Mouse (Mus musculus): ENCODE results near the gene Nme8. TPM values are rescaled to one million over a fixed set of nuclear protein-coding genes. Genes with fewer than 3 reads are reported as not detected.

Gene Nme8
- total RNA-seq, 1 experiment from 2014 or later, result not detected

DNA sequence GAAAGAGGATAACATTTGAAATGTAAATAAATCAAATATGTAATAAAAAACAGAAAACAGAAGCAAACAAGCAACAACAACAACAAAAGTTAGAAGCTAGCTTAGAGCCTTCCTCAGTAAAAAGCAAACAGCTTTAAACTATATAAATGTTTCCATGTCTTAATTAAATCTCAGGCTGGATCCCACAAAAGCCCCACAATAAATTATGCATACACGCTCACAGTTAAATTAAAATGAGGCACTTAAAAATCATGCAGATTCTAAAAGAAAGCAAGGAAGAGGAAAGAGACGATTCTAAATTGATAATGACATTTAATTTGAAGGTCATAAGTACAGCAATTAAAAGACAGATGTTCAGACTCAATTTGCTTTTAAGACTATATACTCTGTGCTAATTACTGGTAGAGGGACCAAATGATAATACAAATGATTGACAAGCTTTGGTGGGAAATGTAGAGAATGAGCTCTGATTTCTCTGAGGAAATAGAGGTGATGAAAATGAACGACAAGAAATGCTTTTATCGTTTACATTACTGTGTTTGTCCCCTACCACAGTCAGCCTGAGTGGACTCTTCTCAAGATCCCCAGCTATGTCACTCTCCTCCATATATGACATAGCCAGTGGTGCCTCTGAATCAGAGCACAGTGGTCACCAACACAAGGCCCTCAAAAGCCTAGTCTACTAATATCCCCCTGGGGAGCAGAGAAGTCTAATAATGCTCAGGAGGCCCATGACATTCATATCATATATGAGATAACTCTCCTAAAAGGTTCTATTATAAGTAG lies 29.0 kb downstream of the Nme8 start:
- ATAC-seq (replicated peaks in 1 of 2; ENCODE audit: insufficient read depth in 1 of 2, low FRiP score in 2 of 2, low TSS enrichment in 1 of 2, low read depth in 1 of 2, poor library complexity in 2 of 2, severe bottlenecking in 2 of 2), result no peak

DNA sequence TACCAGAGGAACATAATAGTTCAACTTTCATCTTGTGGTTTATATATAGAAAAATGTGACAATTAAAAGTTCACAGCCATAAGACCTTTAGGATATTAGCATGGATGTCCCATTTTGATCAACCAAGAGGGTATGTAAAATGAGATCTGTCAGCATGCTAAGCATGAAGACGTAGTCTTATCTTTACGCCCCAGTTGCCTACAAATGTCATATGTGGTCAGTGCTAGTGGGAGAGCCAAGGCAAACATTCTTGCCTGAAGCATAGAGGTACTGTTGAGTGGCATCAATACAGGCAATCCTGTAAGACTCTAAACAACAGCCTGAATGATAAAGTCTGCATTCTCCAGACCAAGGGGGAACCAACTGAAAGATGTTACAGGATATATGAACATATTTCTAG lies 45.2 kb downstream of the Nme8 start:
- ATAC-seq (replicated peaks in 1 of 2; ENCODE audit: insufficient read depth in 1 of 2, low FRiP score in 2 of 2, low TSS enrichment in 1 of 2, low read depth in 1 of 2, poor library complexity in 2 of 2, severe bottlenecking in 2 of 2), result no peak

DNA sequence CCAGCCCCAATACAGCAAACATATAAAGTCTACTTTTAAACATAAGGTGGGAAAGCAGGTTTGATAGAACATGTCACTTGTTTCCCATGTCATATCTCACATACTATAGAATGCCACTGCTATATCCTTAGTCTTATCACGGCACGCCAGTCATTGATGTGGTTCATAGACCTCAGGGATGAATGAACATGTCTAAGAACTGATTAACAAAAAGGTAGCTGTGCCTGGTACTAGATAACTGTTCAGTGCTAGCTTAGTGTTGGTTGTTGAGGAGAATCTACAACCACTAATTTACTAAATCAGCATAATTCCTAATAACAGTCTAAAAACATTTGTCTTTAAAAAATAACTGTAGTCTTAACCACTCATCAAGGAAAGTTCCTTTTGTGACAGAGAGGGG lies 47.8 kb downstream of the Nme8 start:
- ATAC-seq (replicated peaks in 1 of 2; ENCODE audit: insufficient read depth in 1 of 2, low FRiP score in 2 of 2, low TSS enrichment in 1 of 2, low read depth in 1 of 2, poor library complexity in 2 of 2, severe bottlenecking in 2 of 2), result peak in 1 of 2 experiments; percentile 36; a peak in 1 of 4 replicates

DNA sequence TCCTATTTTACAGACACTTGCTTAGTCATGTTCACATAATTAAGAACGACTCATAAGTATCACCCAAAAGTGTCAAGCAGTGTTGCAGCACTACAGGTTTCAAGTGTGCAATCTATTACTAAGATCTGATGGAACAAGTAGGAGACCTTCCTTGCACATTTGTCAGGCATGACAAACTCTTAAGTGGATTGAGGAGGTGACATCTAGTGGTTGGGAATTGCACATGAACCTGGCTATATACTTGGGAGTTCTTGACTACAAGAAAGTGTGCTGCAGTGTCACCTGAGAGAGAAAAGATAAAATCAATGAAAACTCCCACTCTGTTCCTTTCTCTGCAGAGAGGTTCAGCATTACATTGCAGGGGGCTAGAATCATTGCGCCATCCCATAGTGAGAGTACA lies 53.4 kb downstream of the Nme8 start:
- ATAC-seq (replicated peaks in 1 of 2; ENCODE audit: insufficient read depth in 1 of 2, low FRiP score in 2 of 2, low TSS enrichment in 1 of 2, low read depth in 1 of 2, poor library complexity in 2 of 2, severe bottlenecking in 2 of 2), result no peak

DNA sequence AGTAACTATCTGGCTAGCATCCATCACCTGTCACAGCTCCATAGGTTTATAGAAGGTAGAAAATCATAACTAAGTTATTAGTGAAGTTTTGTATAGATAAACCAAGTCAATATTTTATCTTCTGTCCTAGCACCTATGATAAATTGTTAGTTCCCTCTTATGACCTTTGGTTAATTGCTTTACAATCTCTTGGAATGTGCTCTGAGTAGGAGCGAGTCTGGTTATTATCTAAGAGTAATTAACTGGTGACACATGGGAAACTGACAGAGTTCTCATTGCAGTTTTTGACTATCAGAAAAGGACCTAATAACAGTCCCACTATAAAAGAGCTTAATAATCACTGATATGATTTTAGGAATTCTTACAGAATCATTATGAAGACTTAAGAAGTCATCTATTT lies 54.1 kb downstream of the Nme8 start:
- no peak for ATAC-seq (replicated peaks in 1 of 2; ENCODE audit: insufficient read depth in 1 of 2, low FRiP score in 2 of 2, low TSS enrichment in 1 of 2, low read depth in 1 of 2, poor library complexity in 2 of 2, severe bottlenecking in 2 of 2)

DNA sequence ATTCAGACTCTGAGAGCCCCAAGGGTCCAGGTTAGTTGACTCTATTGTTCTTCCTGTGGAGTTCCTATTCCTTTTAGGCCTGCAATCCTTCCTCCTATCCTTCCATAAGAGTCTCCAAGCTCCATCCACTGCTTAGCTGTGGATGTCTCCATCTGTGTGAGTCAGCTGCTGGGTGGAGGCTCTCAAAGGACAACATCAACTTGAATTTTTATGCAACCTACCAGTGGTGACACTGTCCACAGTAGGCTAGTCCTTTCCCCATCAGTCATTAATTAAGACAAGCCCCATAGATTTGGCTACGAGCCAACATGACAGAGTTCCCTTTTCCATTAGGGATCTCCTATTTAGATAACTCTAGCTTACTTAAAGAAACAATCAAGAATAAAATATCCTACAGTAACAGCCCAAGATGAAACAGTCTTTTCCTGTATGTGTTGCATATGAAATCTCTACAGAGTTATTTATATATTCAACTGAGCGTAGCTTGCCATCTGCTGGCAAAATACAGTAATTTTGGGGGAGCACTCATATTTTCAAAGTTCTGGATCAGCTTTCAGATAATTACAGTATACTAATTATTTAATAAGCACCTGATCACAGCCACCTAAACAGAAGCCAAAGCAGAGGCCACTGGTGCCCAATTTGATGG lies 57.3 kb downstream of the Nme8 start:
- ATAC-seq (replicated peaks in 1 of 2; ENCODE audit: insufficient read depth in 1 of 2, low FRiP score in 2 of 2, low TSS enrichment in 1 of 2, low read depth in 1 of 2, poor library complexity in 2 of 2, severe bottlenecking in 2 of 2), result no peak

DNA sequence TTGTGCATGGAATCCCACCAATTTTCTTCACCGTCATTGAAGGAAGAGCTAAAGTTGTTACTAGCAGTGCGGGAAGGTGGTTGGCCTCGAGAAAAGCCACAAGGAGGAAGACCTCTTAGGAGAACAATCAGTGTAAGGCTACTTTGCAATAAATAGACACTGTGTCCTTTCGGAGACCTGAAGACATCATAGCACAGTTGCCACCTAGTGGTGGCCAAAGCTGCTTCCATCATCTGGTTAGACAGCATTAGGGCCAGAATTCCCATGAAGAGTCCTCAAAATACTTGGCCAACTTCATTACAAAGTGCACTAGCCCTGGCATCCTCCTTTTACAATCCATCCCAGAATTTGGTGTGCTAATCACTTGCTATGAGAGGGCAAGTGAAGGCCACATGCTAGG lies 61.5 kb downstream of the Nme8 start:
- no peak for ATAC-seq (replicated peaks in 1 of 2; ENCODE audit: insufficient read depth in 1 of 2, low FRiP score in 2 of 2, low TSS enrichment in 1 of 2, low read depth in 1 of 2, poor library complexity in 2 of 2, severe bottlenecking in 2 of 2)

DNA sequence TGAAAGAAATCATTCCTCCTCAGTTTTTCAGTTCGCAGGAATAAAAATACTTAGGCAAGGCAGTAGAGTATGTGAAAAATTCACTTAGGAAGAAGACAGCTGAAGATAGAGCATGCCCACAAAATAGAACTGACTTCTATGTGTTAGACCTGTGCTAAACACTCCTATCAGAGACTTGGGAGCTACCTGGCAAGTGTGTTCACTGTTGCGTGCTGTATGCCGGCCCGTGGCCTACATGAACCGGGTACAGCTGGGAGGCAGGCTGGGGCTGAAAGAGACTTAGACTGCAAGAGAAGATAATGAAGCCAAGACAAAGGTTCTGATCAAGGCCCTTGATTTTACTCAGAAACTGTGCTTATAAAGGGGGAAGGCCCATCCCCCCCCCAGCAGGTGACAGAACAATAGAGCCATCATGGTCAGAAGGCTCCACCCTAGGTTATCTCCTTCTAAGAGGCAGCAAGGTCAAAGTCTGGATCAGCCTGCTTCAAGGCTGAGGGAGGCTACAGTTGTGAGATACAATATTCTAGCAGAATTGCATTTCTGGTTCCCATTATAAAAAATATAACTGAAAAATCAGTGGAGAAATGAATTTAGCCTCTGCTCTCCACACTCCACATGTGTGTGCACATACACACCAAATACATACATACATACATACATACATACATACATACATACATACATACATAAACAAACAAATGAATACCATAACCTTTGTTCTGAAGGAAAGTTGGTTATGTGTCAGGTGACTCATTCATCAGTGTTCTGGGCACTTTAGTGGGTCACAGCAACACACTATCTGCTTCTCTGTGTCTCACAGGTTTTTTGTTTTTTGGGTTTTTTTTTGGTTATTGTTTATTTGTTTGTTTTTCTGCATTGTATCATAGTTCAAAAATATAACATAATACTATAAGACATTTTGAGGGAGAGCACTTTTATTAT lies 66.6 kb downstream of the Nme8 start:
- no peak for ATAC-seq (replicated peaks in 1 of 2; ENCODE audit: insufficient read depth in 1 of 2, low FRiP score in 2 of 2, low TSS enrichment in 1 of 2, low read depth in 1 of 2, poor library complexity in 2 of 2, severe bottlenecking in 2 of 2)

DNA sequence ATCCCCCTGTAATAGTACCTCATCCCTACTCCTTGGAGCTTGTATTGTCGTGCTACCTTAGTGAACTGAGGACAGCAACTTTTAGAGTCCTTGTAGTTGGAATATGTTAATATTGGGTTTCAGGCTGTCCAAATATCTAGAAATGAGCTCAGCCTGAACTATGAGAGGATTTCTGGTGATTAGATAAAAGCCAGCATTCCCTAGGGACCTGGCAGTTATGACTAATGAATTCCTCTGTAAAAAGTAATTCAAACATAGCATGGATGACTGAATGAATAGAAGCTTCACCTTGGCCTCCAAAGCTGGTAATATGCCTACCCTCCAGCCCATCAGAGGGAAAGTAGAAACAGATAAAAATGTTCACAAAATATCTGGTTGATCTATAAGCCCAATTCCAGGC lies 71.1 kb downstream of the Nme8 start:
- no peak for ATAC-seq (replicated peaks in 1 of 2; ENCODE audit: insufficient read depth in 1 of 2, low FRiP score in 2 of 2, low TSS enrichment in 1 of 2, low read depth in 1 of 2, poor library complexity in 2 of 2, severe bottlenecking in 2 of 2)

DNA sequence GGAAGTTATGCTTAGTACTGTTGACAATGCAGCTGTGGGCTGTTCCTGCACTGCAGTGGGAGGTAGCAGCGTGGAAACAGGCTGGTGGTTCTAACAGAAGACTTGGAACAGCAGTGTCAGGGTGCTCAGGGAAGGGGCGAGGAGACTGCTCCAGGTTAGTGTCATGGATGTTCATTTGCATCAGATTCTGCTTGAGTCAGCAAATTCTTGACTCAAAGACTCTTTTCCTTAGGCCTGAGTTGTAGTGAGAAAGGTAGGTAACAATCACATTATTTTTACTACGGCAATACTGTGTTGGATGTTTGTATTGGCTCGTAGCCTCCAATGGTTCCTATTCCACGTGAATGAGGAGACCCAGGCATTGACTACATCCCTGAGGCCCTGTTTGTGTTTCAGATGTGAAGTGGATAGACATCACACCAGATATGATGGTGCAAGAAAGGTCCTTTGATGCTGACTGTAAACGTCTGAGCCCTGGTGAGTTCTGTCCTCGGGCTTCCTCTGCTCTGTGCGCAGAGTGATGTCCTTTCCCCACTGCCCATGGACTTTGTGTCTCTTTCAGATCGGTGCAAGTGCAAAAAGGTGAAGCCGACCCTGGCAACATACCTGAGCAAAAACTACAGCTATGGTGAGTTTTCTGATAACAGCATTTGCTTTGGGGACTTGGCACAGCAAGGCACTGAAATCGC lies 72.8 kb downstream of the Nme8 start:
- no peak for ATAC-seq (replicated peaks in 1 of 2; ENCODE audit: insufficient read depth in 1 of 2, low FRiP score in 2 of 2, low TSS enrichment in 1 of 2, low read depth in 1 of 2, poor library complexity in 2 of 2, severe bottlenecking in 2 of 2)

DNA sequence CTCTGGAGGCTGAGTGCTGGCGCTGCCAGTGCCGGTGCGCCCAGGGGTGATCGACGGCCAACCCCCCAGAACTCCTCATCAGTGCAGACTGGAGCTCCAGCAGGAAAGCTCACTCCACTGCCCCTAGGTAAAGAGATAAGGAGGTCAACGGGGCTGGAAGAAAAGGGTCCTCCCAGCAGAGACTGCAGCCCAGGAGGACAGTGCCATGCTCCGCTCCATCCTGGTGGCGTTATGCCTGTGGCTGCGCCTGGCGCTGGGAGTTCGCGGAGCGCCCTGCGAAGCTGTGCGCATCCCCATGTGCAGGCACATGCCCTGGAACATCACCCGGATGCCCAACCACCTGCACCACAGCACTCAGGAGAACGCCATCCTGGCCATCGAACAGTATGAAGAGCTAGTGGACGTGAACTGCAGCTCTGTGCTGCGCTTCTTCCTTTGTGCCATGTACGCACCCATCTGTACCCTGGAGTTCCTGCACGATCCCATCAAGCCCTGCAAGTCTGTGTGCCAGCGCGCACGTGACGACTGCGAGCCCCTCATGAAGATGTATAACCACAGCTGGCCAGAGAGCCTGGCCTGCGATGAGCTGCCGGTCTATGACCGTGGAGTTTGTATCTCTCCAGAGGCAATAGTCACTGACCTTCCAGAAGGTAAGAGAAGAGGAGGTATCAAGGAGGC lies 74.2 kb downstream of the Nme8 start:
- ATAC-seq (replicated peaks in 1 of 2; ENCODE audit: insufficient read depth in 1 of 2, low FRiP score in 2 of 2, low TSS enrichment in 1 of 2, low read depth in 1 of 2, poor library complexity in 2 of 2, severe bottlenecking in 2 of 2), result no peak

DNA sequence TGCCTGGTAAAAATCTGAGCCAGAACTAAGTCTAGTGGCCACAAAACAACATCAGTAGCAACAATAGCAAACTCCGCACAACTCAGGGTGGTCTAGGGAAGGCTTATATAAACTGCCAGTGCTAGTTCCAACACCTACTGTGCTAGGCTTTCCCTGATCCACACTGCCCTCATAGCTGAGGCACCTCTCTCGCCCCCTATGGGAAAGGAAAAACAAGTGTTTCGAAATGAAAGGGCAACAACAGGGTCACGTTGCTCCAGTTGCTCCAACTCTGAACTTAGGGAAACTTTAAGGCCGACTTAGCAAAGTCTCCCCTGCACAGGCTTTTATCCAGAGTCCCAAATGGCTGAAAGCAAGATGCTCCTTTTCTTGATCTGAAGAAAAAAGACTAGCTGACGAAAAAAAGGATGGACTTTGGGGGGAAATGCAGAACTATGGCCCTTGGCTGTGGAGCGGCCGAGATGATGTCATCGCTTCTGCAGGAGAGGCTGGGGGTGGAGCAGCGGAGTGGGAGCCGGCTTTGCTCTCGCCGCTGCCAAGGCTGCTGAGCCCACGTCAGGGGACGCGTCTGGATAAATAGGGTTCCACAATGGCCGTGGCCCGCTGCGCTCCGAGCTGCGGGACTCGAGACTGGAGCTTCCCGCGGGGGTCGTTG lies 74.9 kb downstream of the Nme8 start, which contains the start of gene Sfrp4:
Sfrp4 (plus strand) TSS at position 532 of the 655 bp plus-strand sequence.
- peak; percentile 60 to 67 for ATAC-seq (replicated peaks in 1 of 2; ENCODE audit: insufficient read depth in 1 of 2, low FRiP score in 2 of 2, low TSS enrichment in 1 of 2, low read depth in 1 of 2, poor library complexity in 2 of 2, severe bottlenecking in 2 of 2)

DNA sequence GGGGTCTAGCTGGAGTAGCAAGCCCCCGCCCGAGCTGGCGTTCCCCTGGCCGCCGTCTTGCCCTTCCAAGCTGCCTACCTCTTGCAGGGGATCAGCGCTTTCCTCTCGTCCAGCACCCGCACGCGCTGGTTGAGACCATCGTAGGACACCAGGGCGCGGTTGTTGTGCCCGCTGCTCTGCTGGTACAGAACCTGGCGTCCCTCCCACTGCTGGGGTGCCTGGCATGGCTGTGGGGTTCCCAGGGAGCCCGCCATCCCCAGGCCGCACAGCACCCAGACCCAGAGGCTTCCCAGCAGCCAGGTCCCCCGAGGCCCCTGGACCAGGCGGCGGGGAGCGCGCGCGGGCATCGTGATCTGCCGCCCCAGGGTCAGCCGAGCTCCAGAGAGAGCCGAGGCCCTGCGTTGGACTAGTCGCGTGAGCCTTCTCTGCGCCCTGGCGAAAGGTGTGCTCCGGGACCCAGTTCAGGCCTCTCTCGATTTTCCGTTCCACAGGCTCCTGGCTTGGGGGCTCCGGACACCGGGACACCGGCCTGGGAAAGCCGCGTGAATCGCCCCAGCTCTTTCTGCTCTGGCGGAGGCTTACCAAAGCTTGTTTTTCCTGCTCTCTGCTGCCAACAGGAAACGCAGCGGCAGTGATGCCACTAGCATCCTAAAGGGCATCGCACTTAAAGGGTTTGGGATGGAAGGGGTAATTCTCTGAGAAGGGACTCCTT lies 78.2 kb downstream of the Nme8 start, which contains the start of gene Epdr1:
Epdr1 (minus strand) TSS at position 712 of the 712 bp plus-strand sequence.
- ATAC-seq (replicated peaks in 1 of 2; ENCODE audit: insufficient read depth in 1 of 2, low FRiP score in 2 of 2, low TSS enrichment in 1 of 2, low read depth in 1 of 2, poor library complexity in 2 of 2, severe bottlenecking in 2 of 2), result peak; percentile 63 to 75

DNA sequence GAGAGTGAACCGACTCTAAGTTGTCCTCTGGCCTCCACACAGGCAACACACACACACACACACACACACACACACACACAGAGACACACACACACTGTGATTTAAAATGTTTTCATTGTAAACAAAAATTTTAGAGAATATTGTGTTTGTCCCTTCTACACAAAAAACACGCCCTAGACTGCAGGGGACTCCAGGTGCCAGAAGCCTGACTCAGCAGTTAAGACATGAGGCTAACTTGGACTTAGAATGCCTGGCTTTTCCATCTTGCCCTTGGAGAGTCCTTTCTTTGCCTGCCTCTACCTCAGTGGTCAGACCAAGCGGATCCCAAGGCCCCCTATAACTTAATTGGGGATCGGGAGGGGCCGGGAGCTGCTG lies 78.8 kb downstream of the Nme8 start:
- ATAC-seq (replicated peaks in 1 of 2; ENCODE audit: insufficient read depth in 1 of 2, low FRiP score in 2 of 2, low TSS enrichment in 1 of 2, low read depth in 1 of 2, poor library complexity in 2 of 2, severe bottlenecking in 2 of 2), result no peak; a peak in 1 of 4 replicates

DNA sequence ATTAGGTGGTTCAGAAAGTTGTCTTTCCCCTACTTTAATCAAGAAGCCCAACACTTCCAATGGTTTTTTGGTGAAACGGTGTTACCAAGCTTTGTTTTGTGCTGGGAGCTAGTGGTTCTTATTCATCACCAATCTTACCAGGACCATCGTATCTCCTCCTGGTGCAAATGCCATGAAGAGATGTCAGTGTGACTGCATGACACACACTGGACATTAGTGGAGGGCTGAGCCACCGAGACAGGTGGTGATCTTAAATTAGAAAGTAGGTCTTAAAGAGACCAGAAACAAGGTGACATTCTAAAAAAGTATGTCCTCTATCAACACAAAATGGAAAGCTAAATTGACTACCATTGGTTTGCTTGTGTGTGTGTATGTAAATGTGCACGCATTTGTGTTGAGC lies 79.5 kb downstream of the Nme8 start:
- no peak for ATAC-seq (replicated peaks in 1 of 2; ENCODE audit: insufficient read depth in 1 of 2, low FRiP score in 2 of 2, low TSS enrichment in 1 of 2, low read depth in 1 of 2, poor library complexity in 2 of 2, severe bottlenecking in 2 of 2)

DNA sequence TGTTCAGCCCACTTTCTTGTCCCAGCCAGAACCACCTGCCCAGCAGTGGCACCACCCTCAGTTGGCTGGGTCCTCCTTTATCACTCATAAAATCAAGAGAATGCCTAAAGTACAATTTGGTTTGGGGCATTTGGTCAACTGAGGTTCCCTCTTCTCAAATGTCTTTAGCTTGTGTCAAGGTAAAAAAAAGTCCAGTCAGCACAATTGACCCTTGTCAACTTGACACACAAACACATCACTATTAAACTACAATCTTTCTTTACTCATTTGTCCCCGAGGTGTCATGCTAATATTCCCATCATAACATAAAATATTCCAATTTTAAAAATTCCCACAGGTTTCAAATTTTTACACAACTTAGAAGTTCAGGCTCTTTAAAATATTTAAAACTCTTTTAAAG lies 83.3 kb downstream of the Nme8 start:
- no peak for ATAC-seq (replicated peaks in 1 of 2; ENCODE audit: insufficient read depth in 1 of 2, low FRiP score in 2 of 2, low TSS enrichment in 1 of 2, low read depth in 1 of 2, poor library complexity in 2 of 2, severe bottlenecking in 2 of 2)

Measured in hematopoietic stem cell, adult 5-6 weeks (primary cell).